In genomic region chr17:15677970-15678645, GRCm38 (mm10) we compare ENCODE assay signal across 16 mouse cellular contexts. TPM values are rescaled to one million over a fixed set of nuclear protein-coding genes. Genes with fewer than 3 reads are reported as not detected.
DNase-seq lines count a peak whose midpoint lies in the region; ATAC-seq lines count a peak whose summit lies in the region.
"Had no signal": no experiment of that assay in that cellular context is flagged by ENCODE, and none has a peak within 500 bp of the region (broad histone marks: within the 10 kb centered on the region; RNA-seq: fewer than 3 reads in every experiment).

No protein-coding gene starts in this region.

- no peaks in the 10 kb centered on the region for H3K4me1 ChIP-seq in heart, embryonic 16.5 days (ENCODE audit: control insufficient read depth, insufficient read depth, low read length)
- H3K4me1 ChIP-seq: heart, embryonic 15.5 days; kidney, embryonic 15.5 days had no signal

- H3K9me3 ChIP-seq in heart, embryonic 16.5 days (replicated peaks; ENCODE audit: control insufficient read depth, low read length), result no peaks in the 10 kb centered on the region
- H3K9me3 ChIP-seq: heart, embryonic 15.5 days; kidney, embryonic 15.5 days; liver, embryonic 12.5 days had no signal

- no peaks in the 10 kb centered on the region for H3K36me3 ChIP-seq in heart, embryonic 16.5 days (ENCODE audit: control insufficient read depth, insufficient read depth)
- H3K36me3 ChIP-seq in macrophage (ENCODE audit: inconsistent target), result no peaks in the 10 kb centered on the region
- H3K36me3 ChIP-seq: heart, embryonic 15.5 days; kidney, embryonic 15.5 days; liver, embryonic 12.5 days had no signal

- no peak for DNase-seq in heart, postnatal 36 days
- DNase-seq in ZHBTc4 (ENCODE audit: low read depth, low spot score), result peak; percentile 60
- peak; percentile 74 to 81 for DNase-seq in thymus, postnatal 10 days (ENCODE audit: low spot score in 2 of 2)
- no peak for DNase-seq in layer of hippocampus, adult 18-20 months (ENCODE audit: low spot score in 2 of 2)
- no peak for DNase-seq in layer of hippocampus, adult 8-10 months (ENCODE audit: low spot score in 2 of 2)
- no peak for DNase-seq in cerebellum, adult 8-10 months
- DNase-seq: cerebellum, adult 18-20 months; right cerebral cortex, postnatal 25 days had no signal

- H3K4me3 ChIP-seq in heart, embryonic 16.5 days (ENCODE audit: low read length), result no peak overlapping the region
- H3K4me3 ChIP-seq in macrophage (ENCODE audit: inconsistent target), result no peak overlapping the region
- H3K4me3 ChIP-seq: erythroblast, embryonic 14.5 days; heart, embryonic 15.5 days; kidney, embryonic 15.5 days; liver, embryonic 12.5 days had no signal

- H3K27me3 ChIP-seq in heart, embryonic 16.5 days (ENCODE audit: control insufficient read depth, insufficient read depth, low read length), result no peaks in the 10 kb centered on the region
- H3K27me3 ChIP-seq: heart, embryonic 15.5 days; kidney, embryonic 15.5 days; liver, embryonic 12.5 days had no signal

- no peak overlapping the region for H3K4me2 ChIP-seq in heart, embryonic 16.5 days (ENCODE audit: low read depth, low read length)
- H3K4me2 ChIP-seq: heart, embryonic 15.5 days; kidney, embryonic 15.5 days; liver, embryonic 12.5 days had no signal

- ATAC-seq in heart, embryonic 16.5 days (replicated peaks; ENCODE audit: extremely low read depth, insufficient read depth, low FRiP score), result 0 out of 2 replicates have a peak, but pooled peaks have one; percentile 32
- ATAC-seq: activated CD4-positive, CD25-positive, alpha-beta regulatory T cell, adult 4 months; liver, embryonic 12.5 days; lung, postnatal 0 days had no signal

- intact Hi-C loops in heart, postnatal 36 days (cut with DNase I), result no loop called here

- H3K9ac ChIP-seq in heart, embryonic 16.5 days (ENCODE audit: low read length), result no peak overlapping the region
- H3K9ac ChIP-seq: heart, embryonic 15.5 days; kidney, embryonic 15.5 days; liver, embryonic 12.5 days had no signal

- H3K79me2 ChIP-seq in macrophage (ENCODE audit: inconsistent target), result no peaks in the 10 kb centered on the region

- 40% methylated on average over 6 of the region's 6 CpGs for WGBS in heart, embryonic 16.5 days
- 9% methylated on average over 6 of the region's 6 CpGs for WGBS in macrophage (ENCODE audit: missing documents)

- H3K27ac ChIP-seq in heart, embryonic 16.5 days (ENCODE audit: low read length), result no peak overlapping the region
- peak overlapping the region; percentile 5; the same call in 1 of the 2 replicates for H3K27ac ChIP-seq in macrophage
- H3K27ac ChIP-seq: heart, embryonic 15.5 days; kidney, embryonic 15.5 days; liver, embryonic 12.5 days had no signal

RNA-seq across cellular contexts. Expression of gene Chd1, which starts 26.7 kb away (rescaled TPM):
- 14.7 TPM in 2 replicates for polyA plus RNA-seq in heart, embryonic 16.5 days (2015; fragmentation: Nextera tagmentation; extraction: Ambion mirVana)
- total RNA-seq in heart, postnatal 36 days (2021), result 10 to 100 TPM; 20.6 to 20.8 TPM
- 100 to 1,000 TPM in 11 of 26 experiments, 10 to 100 TPM in 15; 66.8 to 194 (median 93.5) TPM for total RNA-seq in macrophage (2018; cell fraction: chromatin; rRNA removed)
- 10 to 100 TPM; 19.5 to 43.3 (median 26.0) TPM for total RNA-seq in macrophage (2018; cell fraction: cytosol; rRNA removed)
- total RNA-seq in macrophage (2018; cell fraction: nucleus; rRNA removed), result 100 to 1,000 TPM in 1 of 26 experiments, 10 to 100 TPM in 25; 41.1 to 147 (median 51.5) TPM
- 15.8 to 24.4 TPM (median 18.6 TPM) in 3 replicates for polyA plus RNA-seq in macrophage (2018)
- 10 to 100 TPM; 21.4 to 25.9 TPM for total RNA-seq in layer of hippocampus, adult 18-20 months (2021)
- 10 to 100 TPM; 21.7 to 28.1 (median 25.8) TPM for total RNA-seq in layer of hippocampus, adult 8-10 months (2022)

Comparison
In these comparisons a context has a peak if more than half of its experiments do, and no peak if none do; other contexts are left out.
1. DNase-seq: peak in ZHBTc4 (single experiment) and thymus, postnatal 10 days (2 of 2); none in heart, postnatal 36 days (0 of 2), layer of hippocampus, adult 18-20 months (0 of 2), layer of hippocampus, adult 8-10 months (0 of 2) and cerebellum, adult 8-10 months (single experiment).